Mouse (Mus musculus): ENCODE data around the gene Gm8332.
"Not testable (repeated sequence)": the region's sequence is repeated elsewhere in the genome, so short reads cannot be mapped to it uniquely, and the experiment has no call there.

Gm8332 gene

DNA sequence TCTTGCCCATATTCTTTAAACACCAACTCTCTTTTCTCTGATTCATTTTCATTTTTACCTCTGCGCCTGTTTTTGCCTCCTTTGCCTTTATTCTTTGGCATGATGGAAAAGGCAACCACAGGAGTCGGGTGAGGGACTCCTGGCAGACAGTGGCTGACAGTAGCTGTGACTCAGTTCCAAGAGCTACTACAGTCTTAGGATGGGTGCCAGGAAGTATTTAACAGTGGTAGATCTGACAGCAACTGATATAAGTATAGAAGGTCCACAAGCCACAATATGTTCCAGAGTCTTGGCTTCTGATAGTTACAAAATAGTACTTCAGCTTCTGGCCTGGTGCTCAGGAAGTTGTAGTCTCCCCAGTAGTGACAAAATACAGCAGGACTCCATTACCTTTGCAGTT lies at the start of gene Gm8332:
TSS of gene Gm8332 (minus strand) at position 101 of the 400 bp plus-strand sequence.
- not testable (repeated sequence) for DNase-seq (ENCODE audit: low read depth, low spot score)

DNA sequence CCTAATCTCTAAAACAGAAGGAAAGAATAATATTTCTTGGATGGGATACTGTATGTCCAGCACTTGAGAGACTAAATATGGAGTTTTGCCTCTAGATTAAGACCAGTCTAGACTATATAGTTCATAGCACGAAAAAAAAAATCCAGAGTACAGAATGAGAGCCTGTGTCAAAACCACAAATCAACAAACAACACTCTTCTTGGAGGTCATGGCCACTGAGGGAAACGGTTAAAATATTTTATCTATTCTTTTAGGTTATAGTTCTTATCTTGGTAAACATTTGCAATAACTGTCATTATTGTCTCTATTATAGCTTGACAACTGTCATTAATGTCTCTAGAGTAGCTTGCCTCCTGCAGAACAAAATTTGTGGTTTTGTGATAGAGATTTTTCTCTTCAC lies 47.3 kb upstream of the Gm8332 start:
- DNase-seq (ENCODE audit: low read depth, low spot score), result not testable (repeated sequence)

DNA sequence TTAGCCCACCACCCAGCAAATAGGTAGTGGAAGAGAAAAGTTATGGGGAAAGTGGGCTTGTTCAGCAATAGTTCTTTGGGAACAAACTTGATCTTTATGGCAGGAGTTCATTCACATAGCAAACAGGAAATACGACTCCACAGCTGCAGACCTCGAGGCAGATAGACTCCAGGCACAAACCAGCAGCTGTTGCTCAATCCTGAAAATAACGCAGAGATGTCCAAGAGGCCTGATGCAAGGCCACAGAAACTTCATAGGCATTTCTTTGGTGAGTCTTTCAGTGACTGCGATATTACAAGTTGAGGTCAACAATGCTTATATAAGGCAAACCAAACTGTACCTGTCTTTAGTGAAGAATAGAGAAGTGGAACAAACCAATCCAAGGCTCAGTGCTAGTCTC lies 43.2 kb upstream of the Gm8332 start:
- DNase-seq (ENCODE audit: low read depth, low spot score), result not testable (repeated sequence)

DNA sequence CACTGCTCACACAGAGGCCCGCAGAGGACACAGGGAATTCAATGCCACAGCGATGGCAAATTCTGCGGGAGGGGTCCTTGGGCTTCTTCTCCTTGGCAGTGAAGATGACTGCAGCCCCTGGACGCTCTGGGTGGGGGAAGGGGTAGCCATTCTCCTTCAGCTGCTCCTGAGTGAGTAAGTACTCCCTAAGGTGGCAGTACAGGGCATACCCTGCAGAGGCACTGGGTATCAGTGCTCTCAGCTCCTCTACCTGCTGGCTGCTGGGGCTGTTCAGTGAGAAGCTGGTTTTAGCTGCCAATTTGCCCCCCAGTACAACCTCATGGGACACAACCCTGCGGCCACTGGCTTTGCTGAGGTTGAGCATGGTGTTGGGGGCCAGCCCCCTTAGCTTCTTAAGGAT lies 35.3 kb upstream of the Gm8332 start:
- not testable (repeated sequence) for DNase-seq (ENCODE audit: low read depth, low spot score)

DNA sequence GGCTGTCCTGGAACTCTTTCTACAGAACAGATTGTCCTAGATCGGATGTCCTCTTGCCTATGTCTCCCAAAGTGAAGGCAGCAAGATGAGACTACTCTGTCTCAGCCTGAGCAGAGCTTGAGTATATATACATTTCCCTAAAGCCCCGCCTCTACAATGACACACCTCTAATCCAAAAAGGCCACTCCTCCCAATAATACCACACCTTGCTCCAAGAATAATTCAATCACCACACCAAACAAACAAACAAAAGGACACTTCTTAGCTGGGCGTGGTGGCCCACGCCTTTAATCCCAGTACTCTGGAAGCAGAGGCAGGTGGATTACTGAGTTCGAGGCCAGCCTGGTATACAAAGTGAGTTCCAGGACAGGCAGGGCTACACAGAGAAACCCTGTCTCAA lies 24.5 kb upstream of the Gm8332 start, which contains the start of gene Gm5662:
TSS of gene Gm5662 (minus strand) at position 101 of the 400 bp plus-strand sequence.
- not testable (repeated sequence) for DNase-seq (ENCODE audit: low read depth, low spot score)

DNA sequence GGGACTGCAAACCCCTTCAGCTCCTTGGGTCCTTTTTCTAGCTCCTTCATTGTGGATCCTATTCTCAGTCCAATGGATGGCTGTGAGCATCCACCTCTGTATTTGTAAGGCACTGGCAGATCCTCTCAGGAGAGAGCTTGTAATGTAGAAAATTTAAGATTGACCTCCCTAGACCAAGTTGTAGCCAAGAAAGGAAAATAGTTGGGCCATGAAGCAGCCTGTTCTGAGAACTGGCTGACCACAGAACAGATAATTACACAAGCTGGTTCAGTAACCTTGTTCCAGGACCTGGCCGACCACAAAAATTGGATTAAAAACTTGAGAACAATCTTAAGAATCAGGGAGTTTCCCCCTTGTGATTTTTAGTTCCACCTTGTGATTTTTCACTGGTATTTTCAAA lies 7.3 kb upstream of the Gm8332 start:
- DNase-seq (ENCODE audit: low read depth, low spot score), result no peak

DNA sequence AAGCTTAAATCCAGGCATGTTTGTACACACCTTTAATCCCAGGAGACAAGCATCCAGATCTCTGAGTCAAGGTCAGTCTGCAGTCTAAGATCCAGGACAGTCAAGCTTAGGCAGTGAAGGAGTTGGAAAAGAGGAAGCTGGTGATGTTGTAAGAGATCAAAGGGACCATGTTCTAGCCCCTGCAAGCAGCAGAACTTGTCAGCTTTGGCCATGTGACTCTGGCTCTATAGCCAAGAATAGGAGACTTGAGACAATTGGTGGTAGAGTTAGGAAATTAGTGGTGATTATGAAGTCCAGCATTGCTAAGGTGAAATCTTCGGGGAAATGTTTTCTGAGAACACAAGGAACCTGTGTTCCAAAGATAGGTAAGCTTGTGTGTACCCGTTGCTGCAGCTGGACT lies 6.0 kb upstream of the Gm8332 start:
- DNase-seq (ENCODE audit: low read depth, low spot score), result not testable (repeated sequence)

DNA sequence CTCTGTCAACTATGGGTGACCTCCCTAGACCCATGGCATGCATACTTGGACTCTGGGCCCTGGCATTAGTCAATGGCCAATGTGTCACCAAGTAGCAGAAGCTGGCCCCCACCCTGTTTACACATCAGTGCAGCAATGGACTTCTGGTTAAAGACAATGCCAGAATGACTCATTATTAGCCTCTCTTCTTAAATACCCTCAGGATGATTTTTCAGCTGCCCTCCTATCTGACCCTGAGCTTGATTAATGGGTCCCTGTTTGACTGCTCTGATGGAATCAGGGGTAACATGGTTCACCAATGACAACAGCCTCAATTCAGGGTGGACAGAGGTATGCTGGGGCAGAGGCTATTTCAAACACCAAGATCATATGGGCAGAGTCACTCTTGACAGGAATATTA lies 4.1 kb downstream of the Gm8332 start:
- DNase-seq (ENCODE audit: low read depth, low spot score), result not testable (repeated sequence)

DNA sequence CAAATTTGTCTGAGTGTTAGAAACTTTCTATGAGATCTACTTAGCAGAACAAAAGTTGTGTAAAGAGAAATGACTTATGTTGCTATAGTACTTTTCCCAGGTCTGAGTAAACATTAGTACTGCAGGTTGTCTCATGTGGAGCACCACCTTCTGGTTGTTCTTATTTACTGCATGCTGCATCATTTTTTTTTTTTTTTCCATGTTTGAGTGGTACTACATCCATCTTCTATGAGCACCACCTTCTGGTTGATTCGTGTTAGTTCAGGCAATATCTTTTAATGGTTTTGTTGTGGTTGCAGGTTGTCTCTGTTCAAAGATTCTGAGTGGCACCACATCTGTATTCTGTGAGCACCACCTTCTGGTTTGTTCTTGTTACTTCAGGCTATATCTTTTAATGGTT lies 7.0 kb downstream of the Gm8332 start:
- DNase-seq (ENCODE audit: low read depth, low spot score), result not testable (repeated sequence)

DNA sequence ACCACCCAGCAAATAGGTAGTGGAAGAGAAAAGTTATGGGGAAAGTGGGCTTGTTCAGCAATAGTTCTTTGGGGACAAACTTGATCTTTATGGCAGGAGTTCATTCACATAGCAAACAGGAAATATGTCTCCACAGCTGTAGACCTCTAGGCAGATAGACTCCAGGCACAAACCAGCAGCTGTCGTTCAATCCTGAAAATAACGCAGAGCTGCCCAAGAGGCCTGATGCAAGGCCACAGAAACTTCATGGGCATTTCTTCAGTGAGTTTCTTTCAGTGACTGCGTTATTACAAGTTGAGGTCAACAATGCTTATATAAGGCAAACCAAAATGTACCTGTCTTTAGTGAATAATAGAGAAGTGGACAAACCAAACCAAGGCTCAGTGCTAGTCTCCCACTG lies 30.5 kb downstream of the Gm8332 start:
- no peak for DNase-seq (ENCODE audit: low read depth, low spot score)

DNA sequence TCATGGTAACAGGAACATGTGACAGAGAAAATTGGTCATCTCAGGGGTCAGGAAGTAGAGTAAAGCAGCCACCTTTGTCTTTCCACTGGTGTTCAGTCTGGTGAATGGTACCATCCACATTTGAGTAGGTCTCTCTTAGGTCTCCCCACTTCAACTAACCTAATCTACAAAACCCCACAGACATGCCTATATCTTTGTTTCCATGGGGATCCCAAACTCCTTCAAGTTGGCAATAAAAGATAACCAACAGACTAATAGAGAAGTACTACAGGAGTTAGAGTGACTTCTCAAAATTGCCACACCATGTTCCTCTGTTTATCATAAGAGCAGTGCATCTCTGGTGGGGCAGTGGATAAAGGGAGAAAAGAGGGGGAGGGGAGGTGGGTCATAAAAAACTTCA lies 31.8 kb downstream of the Gm8332 start:
- DNase-seq (ENCODE audit: low read depth, low spot score), result not testable (repeated sequence)

DNA sequence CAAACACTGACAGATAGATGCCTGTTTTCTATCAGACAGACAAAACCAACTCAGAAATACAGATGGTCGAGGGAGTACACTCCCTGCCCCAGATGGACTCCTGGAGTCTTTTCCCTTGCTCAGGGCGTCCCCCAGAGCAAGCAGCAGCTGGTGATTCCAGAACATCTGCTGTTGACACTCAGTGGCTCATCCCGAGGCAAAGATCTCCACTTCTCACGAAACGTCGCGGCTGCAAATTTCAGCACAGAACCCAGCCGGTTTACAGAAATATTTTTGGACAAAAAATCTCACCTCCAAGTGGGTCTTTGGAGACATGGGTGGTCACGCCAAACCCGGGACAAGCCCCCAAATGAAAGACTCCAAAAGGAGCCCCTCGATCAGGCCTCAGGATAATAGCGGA lies 35.3 kb downstream of the Gm8332 start:
- no peak for DNase-seq (ENCODE audit: low read depth, low spot score)

DNA sequence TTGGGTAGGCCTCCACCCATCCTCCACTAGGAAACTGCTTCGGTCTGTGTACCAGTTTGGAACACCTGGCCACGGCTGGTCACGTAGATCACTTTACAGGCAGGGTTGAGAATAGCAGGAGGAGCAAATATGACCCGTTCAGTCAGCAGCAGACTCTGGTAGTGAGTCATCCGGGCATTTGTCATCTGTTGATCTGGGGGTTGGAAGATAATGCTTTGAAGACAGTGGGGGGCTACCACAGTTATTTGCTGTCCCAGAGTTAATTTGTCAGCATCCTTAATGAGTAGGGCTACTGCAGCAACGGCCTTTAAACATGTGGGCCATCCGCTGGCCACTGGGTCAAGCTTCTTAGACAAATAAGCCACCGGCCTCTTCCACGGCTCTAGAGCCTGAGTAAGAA lies 38.4 kb downstream of the Gm8332 start:
- not testable (repeated sequence) for DNase-seq (ENCODE audit: low read depth, low spot score)

DNA sequence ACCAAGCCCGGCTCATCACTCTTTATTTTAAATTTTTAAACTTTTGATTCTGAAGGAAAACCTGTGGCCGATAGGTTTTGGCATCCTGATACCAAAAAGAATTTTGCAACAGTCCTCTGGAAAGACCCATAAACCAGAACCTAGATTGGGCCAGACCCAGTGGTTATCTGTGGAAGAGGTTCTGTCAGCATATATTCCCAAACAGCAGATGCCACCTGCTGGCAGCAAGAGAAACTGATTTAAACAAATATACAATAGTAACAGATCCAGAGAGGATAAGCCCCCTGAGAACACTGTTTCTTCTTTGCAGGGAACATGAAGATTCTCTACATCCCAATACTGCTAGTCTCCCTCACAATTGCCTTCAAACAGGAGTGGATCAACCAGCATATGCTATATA lies 47.0 kb downstream of the Gm8332 start:
- no peak for DNase-seq (ENCODE audit: low read depth, low spot score)
